Mouse (Mus musculus) thymus, adult 2 months (tissue): ENCODE results near the gene Zfr2.

Source experiments
- CTCF ChIP-seq: fragments of 200-500 bp; IDR thresholded peaks from 2 replicates; pipeline ENCODE4 v1.5.1; 2012; ENCODE audit warnings: mild to moderate bottlenecking, control low read depth, low read length, moderate library complexity, borderline replicate concordance; ENCODE audit not compliant: control insufficient read depth, poor library complexity, insufficient read depth; ENCODE audit errors: extremely low read depth
- POLR2A ChIP-seq: fragments of 200-500 bp; IDR thresholded peaks from 2 replicates; pipeline ENCODE4 v1.6.1; 2012; ENCODE audit warnings: mild to moderate bottlenecking, low read length, control low read depth, moderate library complexity; ENCODE audit not compliant: control insufficient read depth, poor library complexity, insufficient read depth; ENCODE audit errors: extremely low read depth

DNA sequence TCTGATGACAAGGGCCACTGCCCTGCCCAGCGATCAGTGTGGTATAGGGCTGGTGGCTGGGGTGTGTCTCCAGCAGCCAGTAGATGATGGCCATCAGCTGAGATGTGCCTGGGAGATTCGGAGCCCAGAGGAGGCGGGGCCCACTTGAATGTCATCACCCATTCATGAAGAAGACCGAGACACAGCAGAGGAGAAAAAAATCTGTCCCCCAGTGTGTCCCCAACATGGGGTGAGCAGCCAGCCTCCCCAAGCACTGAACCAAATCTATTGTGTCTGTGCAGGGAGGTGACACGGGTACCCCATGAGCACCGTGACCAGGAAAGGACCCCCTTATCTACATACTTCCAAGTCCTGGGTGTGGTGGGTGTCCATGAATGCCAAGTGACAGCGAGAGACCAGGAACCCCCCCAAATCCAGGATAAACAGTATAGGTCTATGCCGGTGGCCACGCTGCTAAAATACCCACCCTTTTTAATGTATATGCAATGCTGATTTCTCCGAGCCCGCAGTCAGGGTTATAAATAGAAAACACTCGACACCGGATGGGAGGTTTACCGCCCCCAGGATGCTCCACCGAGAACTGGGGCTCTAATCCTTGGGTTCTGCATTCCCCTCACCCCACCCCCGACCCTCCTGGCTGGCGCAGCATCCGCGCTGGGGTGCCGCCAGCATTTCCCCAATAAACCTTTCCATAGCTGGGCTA lies 3.1 kb upstream of the Zfr2 start:
- no peak for TF ChIP-seq POLR2A
- TF ChIP-seq CTCF, result no peak
